In the genomic region with DNA sequence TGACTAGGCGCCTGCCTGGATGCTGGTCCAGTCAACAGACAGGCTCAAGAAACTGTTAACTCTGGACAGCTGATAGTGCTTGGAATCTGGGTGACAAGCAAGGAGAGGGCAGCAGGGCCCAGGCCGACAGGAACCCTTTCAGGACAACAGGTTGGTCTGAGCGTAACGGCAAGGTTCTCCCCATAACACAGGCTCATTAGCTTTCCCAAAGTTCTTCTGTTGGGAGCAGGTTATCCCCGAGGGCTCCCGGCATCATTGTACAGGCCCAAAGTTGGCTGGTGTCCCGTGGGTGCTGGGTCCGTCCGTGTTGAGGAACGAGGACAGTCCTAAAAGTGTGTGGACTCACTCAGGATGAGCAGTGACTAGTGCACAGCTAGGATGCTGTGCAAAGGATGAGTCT, we compare ENCODE assay signal across 9 mouse cellular contexts. TPM values are rescaled to one million over a fixed set of nuclear protein-coding genes. Genes with fewer than 3 reads are reported as not detected.
DNase-seq lines count a peak whose midpoint lies in the region; ATAC-seq and TF ChIP-seq lines count a peak whose summit lies in the region.
"Had no signal": no experiment of that assay in that cellular context is flagged by ENCODE, and none has a peak within 500 bp of the region (broad histone marks: within the 10 kb centered on the region; RNA-seq: fewer than 3 reads in every experiment).

No protein-coding gene starts in this region.

- DNase-seq in heart, adult 8-10 months (ENCODE audit: low spot score): no peak
- DNase-seq in adrenal gland, postnatal 10 days: no peak
- DNase-seq in right cerebral cortex, adult 2 months (ENCODE audit: low spot score in 2 of 2): no peak
- no peak for DNase-seq in ovary, adult 18-20 months (ENCODE audit: low spot score)

- no peak for ATAC-seq in heart, embryonic 13.5 days (ENCODE audit: extremely low read depth, insufficient number of reproducible peaks, low FRiP score, low TSS enrichment)
- no peak for ATAC-seq in hindbrain, embryonic 15.5 days (ENCODE audit: low FRiP score, low read depth)
- ATAC-seq in midbrain, embryonic 13.5 days: no peak
- ATAC-seq: Patski had no signal

- H3K27ac ChIP-seq in heart, embryonic 13.5 days (replicated peaks): peak overlapping the region; percentile 92
- no peak overlapping the region for H3K27ac ChIP-seq in bone marrow macrophage, adult 2 months (ENCODE audit: insufficient read depth, low read depth, low read length)
- H3K27ac ChIP-seq in hindbrain, embryonic 15.5 days (replicated peaks): no peak overlapping the region
- H3K27ac ChIP-seq in midbrain, embryonic 13.5 days: no peak overlapping the region

- H3K27me3 ChIP-seq in heart, embryonic 13.5 days (replicated peaks): peaks cover 12% of the 10 kb centered on the region; the same call in 1 of the 2 replicates
- H3K27me3 ChIP-seq in hindbrain, embryonic 15.5 days: peaks cover 33% of the 10 kb centered on the region
- H3K27me3 ChIP-seq in midbrain, embryonic 13.5 days: peaks cover 42% of the 10 kb centered on the region
- H3K27me3 ChIP-seq: Patski had no signal

- no peak for TF ChIP-seq POLR2A in bone marrow macrophage, adult 2 months (IDR thresholded peaks at IDR 0.05; ENCODE audit: borderline replicate concordance, low read depth, low read length)

- H3K9me3 ChIP-seq in heart, embryonic 13.5 days: no peaks in the 10 kb centered on the region
- no peaks in the 10 kb centered on the region for H3K9me3 ChIP-seq in hindbrain, embryonic 15.5 days
- H3K9me3 ChIP-seq in midbrain, embryonic 13.5 days: no peaks in the 10 kb centered on the region

- TF ChIP-seq CTCF in bone marrow macrophage, adult 2 months (IDR thresholded peaks at IDR 0.05; ENCODE audit: low read depth, low read length): no peak

- peak overlapping the region; percentile 80 for H3K4me3 ChIP-seq in heart, embryonic 13.5 days
- H3K4me3 ChIP-seq in bone marrow macrophage, adult 2 months (ENCODE audit: insufficient read depth, low read length): peak overlapping the region; percentile 61
- peak overlapping the region; percentile 42 for H3K4me3 ChIP-seq in hindbrain, embryonic 15.5 days
- peak overlapping the region; percentile 43 for H3K4me3 ChIP-seq in midbrain, embryonic 13.5 days (replicated peaks)

- peak overlapping the region; percentile 74 for H3K4me2 ChIP-seq in heart, embryonic 13.5 days
- peak overlapping the region; percentile 66 for H3K4me2 ChIP-seq in hindbrain, embryonic 15.5 days
- H3K4me2 ChIP-seq in midbrain, embryonic 13.5 days (replicated peaks): peak overlapping the region; percentile 59

- H3K4me1 ChIP-seq in heart, embryonic 13.5 days: peaks cover 62% of the 10 kb centered on the region
- peaks cover 23% of the 10 kb centered on the region for H3K4me1 ChIP-seq in bone marrow macrophage, adult 2 months (ENCODE audit: control insufficient read depth, insufficient read depth, low read length)
- H3K4me1 ChIP-seq in hindbrain, embryonic 15.5 days (replicated peaks): peaks cover 33% of the 10 kb centered on the region
- H3K4me1 ChIP-seq in midbrain, embryonic 13.5 days (replicated peaks): peaks cover 36% of the 10 kb centered on the region

- 10% methylated on average over 10 of the region's 10 CpGs for WGBS in heart, embryonic 13.5 days
- 17% methylated on average over 10 of the region's 10 CpGs for WGBS in hindbrain, embryonic 15.5 days
- 8% methylated on average over 10 of the region's 10 CpGs for WGBS in midbrain, embryonic 13.5 days

- peaks cover 14% of the 10 kb centered on the region for H3K36me3 ChIP-seq in heart, embryonic 13.5 days
- H3K36me3 ChIP-seq in hindbrain, embryonic 15.5 days: no peaks in the 10 kb centered on the region
- H3K36me3 ChIP-seq in midbrain, embryonic 13.5 days: peaks cover 3% of the 10 kb centered on the region; the same call in 1 of the 2 replicates

- peak overlapping the region; percentile 94 for H3K9ac ChIP-seq in heart, embryonic 13.5 days
- H3K9ac ChIP-seq in hindbrain, embryonic 15.5 days: no peak overlapping the region
- H3K9ac ChIP-seq in midbrain, embryonic 13.5 days (replicated peaks): no peak overlapping the region

RNA-seq across cellular contexts. Expression of a gene that starts 1.6 kb away (rescaled TPM):
- polyA plus RNA-seq in heart, embryonic 13.5 days (2015; fragmentation: Nextera tagmentation; extraction: Ambion mirVana): 224 and 258 TPM in 2 replicates
- 1 to 10 TPM; 1.0 to 3.7 (median 1.3) TPM for total RNA-seq in heart, adult 8-10 months (2022)
- polyA plus RNA-seq in bone marrow macrophage, adult 2 months (2012; ENCODE audit: insufficient read depth, insufficient read length, missing spikeins): 45.2 and 50.5 TPM in 2 replicates
- 10.4 and 10.9 TPM in 2 replicates for polyA plus RNA-seq in hindbrain, embryonic 15.5 days (2015; fragmentation: Nextera tagmentation; extraction: Ambion mirVana)
- polyA plus RNA-seq in midbrain, embryonic 13.5 days (2015; fragmentation: Nextera tagmentation; extraction: Ambion mirVana): 10.1 and 14.0 TPM in 2 replicates
- total RNA-seq in adrenal gland, postnatal 10 days (2021): 10 to 100 TPM; 10.4 to 11.6 TPM

RNA-seq across cellular contexts. Expression of a gene that starts 17.2 kb away (rescaled TPM):
- 3.1 and 3.7 TPM in 2 replicates for polyA plus RNA-seq in heart, embryonic 13.5 days (2015; fragmentation: Nextera tagmentation; extraction: Ambion mirVana)
- 1 to 10 TPM in 2 of 4 experiments, under 1 TPM in 2; 0.72 to 1.7 (median 1.2) TPM for total RNA-seq in heart, adult 8-10 months (2022)
- polyA plus RNA-seq in bone marrow macrophage, adult 2 months (2012; ENCODE audit: insufficient read depth, insufficient read length, missing spikeins): 3.0 and 4.1 TPM in 2 replicates
- 5.7 and 6.1 TPM in 2 replicates for polyA plus RNA-seq in hindbrain, embryonic 15.5 days (2015; fragmentation: Nextera tagmentation; extraction: Ambion mirVana)
- polyA plus RNA-seq in midbrain, embryonic 13.5 days (2015; fragmentation: Nextera tagmentation; extraction: Ambion mirVana): 5.2 and 6.1 TPM in 2 replicates
- total RNA-seq in adrenal gland, postnatal 10 days (2021): 10 to 100 TPM in 1 of 2 experiments, 1 to 10 TPM in 1; 8.4 to 10.8 TPM

RNA-seq across cellular contexts. Expression of a gene that starts 41.3 kb away (rescaled TPM):
- 71.4 and 71.5 TPM in 2 replicates for polyA plus RNA-seq in heart, embryonic 13.5 days (2015; fragmentation: Nextera tagmentation; extraction: Ambion mirVana)
- 10 to 100 TPM; 52.1 to 61.2 (median 56.3) TPM for total RNA-seq in heart, adult 8-10 months (2022)
- 80.3 and 87.4 TPM in 2 replicates for polyA plus RNA-seq in bone marrow macrophage, adult 2 months (2012; ENCODE audit: insufficient read depth, insufficient read length, missing spikeins)
- 147 and 149 TPM in 2 replicates for polyA plus RNA-seq in hindbrain, embryonic 15.5 days (2015; fragmentation: Nextera tagmentation; extraction: Ambion mirVana)
- 152 and 161 TPM in 2 replicates for polyA plus RNA-seq in midbrain, embryonic 13.5 days (2015; fragmentation: Nextera tagmentation; extraction: Ambion mirVana)
- total RNA-seq in adrenal gland, postnatal 10 days (2021): 100 to 1,000 TPM; 129 to 131 TPM
